Mouse (Mus musculus) brain, adult 2 months (tissue): ENCODE measurements around the gene Edn1.
A peak's percentile ranks its signal among the peaks of the same experiment; 100 is the strongest.

Experiments used
- DNase-seq: peaks from one replicate; pipeline ENCODE4 v3.0.0; 2011; ENCODE audit warnings: low read depth, low spot score

The Edn1 gene

DNA sequence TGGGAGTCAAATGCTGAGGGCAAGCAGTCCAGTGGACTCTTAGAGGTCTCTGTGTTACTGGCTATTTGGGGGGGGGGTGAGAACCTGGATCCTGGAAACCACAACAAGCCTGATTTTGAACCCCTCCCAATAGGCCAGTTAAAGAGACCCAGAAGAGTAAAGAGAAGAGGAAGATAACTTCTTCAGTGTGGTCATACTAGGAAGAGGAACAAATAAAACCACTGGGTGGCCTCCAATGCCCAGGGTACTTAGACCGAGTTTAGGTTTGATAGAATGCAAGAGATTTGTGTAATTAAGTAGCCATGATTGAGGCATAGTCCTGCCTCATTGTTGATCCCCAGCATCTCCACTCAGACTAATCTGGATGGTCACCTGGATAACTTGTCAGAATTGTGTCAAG lies 14.4 kb downstream of the Edn1 start:
- DNase-seq, result no peak

GRCm38 (mm10) chr13:42317808-42318207 lies 16.5 kb downstream of the Edn1 start:
- no peak for DNase-seq

GRCm38 (mm10) chr13:42328576-42328975 lies 27.3 kb downstream of the Edn1 start:
- DNase-seq, result no peak

DNA sequence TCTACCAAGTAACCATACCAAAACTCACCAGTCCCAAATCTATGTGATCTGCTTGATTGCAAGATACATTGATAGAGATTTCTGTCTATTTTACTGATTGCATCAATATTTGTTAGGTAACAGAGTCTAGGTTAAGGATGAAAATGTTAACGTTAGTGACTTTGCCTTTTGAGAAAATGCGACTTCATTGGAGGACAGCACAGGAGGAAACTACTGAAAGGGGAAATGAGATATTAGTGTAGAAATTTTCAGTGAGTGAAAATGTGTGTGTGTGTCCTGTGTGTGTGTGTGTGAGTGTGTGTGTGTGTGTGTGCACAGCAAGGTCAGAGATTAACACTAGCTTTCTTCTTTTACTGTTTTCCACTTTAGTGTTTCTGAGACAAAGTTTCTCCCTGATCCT lies 29.8 kb downstream of the Edn1 start:
- no peak for DNase-seq

DNA sequence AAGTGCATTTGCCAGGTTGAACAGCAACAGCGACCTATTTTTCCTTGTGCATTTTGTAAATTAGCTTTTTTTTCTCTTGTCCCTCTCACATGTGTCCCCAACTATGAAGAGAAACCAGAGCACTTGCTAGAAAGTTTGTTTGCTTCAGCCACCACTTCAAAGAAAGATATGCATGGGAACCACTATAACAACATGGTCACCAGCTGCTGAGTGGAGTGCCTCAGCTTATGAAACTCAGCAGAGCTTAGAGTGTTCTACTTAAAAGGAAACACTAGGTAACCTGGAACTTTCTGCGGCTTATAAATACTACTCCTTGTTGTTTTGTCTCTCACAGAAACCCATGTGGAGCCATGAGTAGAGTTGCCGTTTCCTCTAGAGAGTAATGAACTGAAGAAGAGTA lies 33.7 kb downstream of the Edn1 start:
- no peak for DNase-seq

- no peak for DNase-seq
These were observed 35.1 kb downstream of the Edn1 start for GRCm38 (mm10) chr13:42336414-42336813.

DNA sequence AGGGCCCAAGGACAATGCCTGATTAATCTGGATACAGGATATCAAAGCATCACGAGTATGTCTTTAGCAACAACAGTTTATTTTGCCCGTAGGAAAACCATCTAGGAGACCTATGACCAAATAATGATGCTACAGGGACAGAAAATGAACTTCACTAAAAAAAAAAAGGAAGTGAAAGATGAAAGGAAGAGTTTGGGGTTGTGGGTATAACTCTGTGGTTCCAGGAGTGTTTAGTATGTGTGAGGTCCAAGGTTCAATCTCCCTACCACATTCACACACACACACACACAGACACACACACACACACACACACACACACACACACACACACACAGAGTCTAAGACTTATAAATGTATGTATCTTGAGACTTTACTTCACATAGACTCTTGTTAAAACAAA lies 35.8 kb downstream of the Edn1 start:
- no peak for DNase-seq

- peak; percentile 33 for DNase-seq
These were observed 38.2 kb downstream of the Edn1 start for GRCm38 (mm10) chr13:42339466-42339865.

DNA sequence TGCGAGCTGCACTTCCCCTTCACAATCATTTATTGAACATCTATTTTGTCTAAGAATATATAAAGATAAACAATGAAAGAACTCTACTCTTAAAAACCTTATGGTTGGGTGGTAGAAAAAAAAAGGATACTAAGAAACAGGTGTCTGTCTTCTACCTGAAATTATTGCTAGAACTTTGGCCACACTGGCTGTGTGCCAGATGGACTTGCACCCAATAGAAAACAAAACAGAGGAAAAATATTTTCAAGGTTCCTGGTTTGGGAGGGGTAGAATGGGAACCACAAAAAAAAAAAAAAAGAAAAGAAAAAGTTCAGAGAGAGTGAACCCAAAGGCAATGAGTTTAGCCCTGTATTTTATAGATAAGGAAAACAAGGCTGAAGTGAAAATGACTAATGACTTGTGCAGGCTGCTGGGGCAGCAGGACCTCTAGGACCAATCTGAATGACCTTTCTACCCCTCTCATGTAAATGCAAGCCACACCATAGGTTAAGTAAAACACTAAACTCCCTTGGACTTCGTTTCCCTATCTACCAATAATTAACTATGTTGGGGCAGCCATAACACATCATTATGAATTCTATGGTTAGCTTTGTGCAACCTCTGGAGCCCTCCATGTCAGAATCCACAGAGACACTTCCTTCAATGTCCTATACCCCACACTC lies 40.7 kb downstream of the Edn1 start:
- no peak for DNase-seq

DNA sequence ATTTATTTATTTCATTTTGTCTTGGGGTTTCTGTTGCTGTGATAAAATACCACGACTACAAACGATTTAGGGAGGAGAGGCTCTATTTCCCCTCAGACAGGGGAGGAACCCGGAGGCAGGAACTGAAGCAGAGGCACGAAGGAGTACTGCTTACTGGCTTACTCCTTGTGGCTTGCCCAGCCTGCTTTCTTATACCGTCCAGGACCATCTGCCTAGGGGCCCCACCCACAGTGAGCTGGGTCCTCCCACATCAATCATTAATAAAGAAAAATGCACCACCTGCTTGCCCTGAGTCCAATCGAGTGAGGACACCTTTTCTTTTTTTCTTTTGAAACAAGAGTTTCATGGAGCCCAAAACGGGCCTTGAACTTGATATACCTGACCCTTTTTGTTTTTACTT lies 44.2 kb downstream of the Edn1 start:
- DNase-seq, result no peak

- DNase-seq, result no peak
These were observed 45.1 kb downstream of the Edn1 start for GRCm38 (mm10) chr13:42346414-42346813.

- no peak for DNase-seq
These were observed 50.4 kb downstream of the Edn1 start for GRCm38 (mm10) chr13:42351675-42352074.
